Mouse (Mus musculus): ENCODE results near the gene Gsta2. TPM values are rescaled to one million over a fixed set of nuclear protein-coding genes. Genes with fewer than 3 reads are reported as not detected.

Gsta2 gene
- polyA plus RNA-seq, 1 experiment from 2014 or later: not detected

DNA sequence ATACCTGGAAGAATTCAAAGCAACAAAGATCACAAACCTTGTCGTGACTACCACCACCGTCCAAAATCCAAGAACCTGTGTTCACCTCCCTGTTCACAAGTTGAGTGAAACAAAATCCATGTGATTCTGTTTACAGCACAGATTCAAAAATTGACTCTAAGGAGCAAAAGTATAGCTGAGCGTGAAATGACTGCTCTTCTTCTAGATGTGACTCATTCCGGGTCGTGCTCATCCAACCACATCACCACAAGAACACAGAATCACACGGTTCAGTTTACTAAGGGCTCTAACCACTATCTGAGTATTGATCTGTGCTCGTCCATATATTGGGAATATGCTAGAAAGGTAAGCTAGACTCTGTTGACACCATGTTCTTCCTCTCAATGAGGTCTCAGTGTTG, 31.4 kb upstream of the Gsta2 start:
- Histone ChIP-seq H3K27ac (ENCODE audit: low read length) (no peak overlapping the region), H3K27me3 (ENCODE audit: control insufficient read depth, insufficient read depth, low read depth, low read length) (no peaks in the 10 kb centered on the region), H3K4me3 (ENCODE audit: low read depth, low read length) (no peak overlapping the region), H3K9ac (ENCODE audit: low read depth, low read length) (no peak overlapping the region), H3K36me3 (ENCODE audit: control insufficient read depth, insufficient read depth, low read length) (no peaks in the 10 kb centered on the region), H3K4me2 (ENCODE audit: low read length) (no peak overlapping the region), H3K4me1 (ENCODE audit: control insufficient read depth, insufficient read depth, low read length) (no peaks in the 10 kb centered on the region), H3K9me3 (replicated peaks; ENCODE audit: control insufficient read depth, low read length, poor library complexity, severe bottlenecking) (no peaks in the 10 kb centered on the region)
- 86% methylated on average over 7 of the region's 7 CpGs for WGBS
- no peak for ATAC-seq

DNA sequence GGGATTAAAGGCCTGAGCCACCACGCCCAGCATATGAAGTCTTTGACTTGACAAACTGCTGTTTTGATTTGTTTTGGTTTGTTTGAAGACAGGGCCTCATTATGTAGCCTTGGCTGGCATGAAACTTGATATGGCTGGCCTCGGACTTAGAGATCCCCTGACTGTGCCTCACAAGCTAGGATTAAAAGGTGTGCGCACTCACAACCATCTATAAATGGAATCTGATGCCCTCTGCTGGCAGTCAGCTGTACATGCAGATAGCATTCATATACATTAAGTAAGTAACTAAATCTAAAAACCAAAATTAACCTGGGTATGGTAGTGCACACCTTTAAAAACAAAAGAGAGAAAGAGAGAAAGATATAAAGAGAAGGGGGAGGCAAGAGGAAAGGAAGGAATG, 30.3 kb upstream of the Gsta2 start:
- H3K4me2 ChIP-seq (ENCODE audit: low read length): no peak overlapping the region
- H3K27me3 ChIP-seq (ENCODE audit: control insufficient read depth, insufficient read depth, low read depth, low read length): no peaks in the 10 kb centered on the region
- no peak overlapping the region for H3K27ac ChIP-seq (ENCODE audit: low read length)
- WGBS: 46% methylated on average over 3 of the region's 3 CpGs
- no peak overlapping the region for H3K9ac ChIP-seq (ENCODE audit: low read depth, low read length)
- H3K4me1 ChIP-seq (ENCODE audit: control insufficient read depth, insufficient read depth, low read length): no peaks in the 10 kb centered on the region
- no peak overlapping the region for H3K4me3 ChIP-seq (ENCODE audit: low read depth, low read length)
- H3K9me3 ChIP-seq (replicated peaks; ENCODE audit: control insufficient read depth, low read length, poor library complexity, severe bottlenecking): no peaks in the 10 kb centered on the region
- no peaks in the 10 kb centered on the region for H3K36me3 ChIP-seq (ENCODE audit: control insufficient read depth, insufficient read depth, low read length)
- no peak for ATAC-seq

DNA sequence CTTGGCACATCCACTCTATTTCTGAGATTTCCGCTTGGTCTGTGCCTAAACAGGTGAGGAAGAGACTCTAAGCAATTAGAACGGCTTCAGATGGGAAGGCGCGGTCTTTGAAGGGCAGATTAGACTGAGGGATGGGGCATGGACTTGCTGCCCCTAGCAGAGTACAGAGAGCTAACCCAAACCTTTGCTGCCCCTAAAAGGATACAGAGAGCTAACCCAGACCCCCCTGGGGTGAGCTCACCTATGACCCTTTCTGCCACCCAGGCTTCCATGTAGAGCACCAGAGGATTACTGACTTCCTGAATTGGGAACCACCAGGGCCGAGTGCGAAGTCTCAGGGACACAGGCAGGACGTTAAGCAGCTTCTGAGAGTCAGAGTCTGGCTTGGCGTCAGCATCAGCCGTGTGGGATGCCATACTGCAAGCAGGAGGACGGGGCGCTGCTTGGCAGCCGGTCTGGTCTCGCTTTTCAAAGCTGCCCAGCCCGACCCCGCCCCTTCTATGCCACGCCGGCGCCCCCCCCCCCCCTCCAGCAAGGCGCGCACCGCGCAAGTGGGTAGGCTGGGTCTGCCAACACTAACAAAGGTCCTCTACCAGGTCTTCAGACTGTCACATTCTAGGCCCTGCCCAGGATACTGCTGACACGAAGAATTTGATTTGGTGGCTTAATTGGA, 22.7 kb upstream of the Gsta2 start, which contains the start of gene Ooep:
Gene Ooep, minus strand, starts transcription at position 613 of the 673 bp plus-strand sequence.
- Histone ChIP-seq H3K4me2 (ENCODE audit: low read length) (peak within 1 kb of the TSS; percentile 61), H3K9me3 (replicated peaks; ENCODE audit: control insufficient read depth, low read length, poor library complexity, severe bottlenecking) (no peaks in the 10 kb centered on the region), H3K9ac (ENCODE audit: low read depth, low read length) (peak within 1 kb of the TSS; percentile 54), H3K4me1 (ENCODE audit: control insufficient read depth, insufficient read depth, low read length) (peaks cover 6% of the 10 kb centered on the region), H3K27ac (ENCODE audit: low read length) (peak within 1 kb of the TSS; percentile 73), H3K4me3 (ENCODE audit: low read depth, low read length) (peak within 1 kb of the TSS; percentile 43), H3K27me3 (ENCODE audit: control insufficient read depth, insufficient read depth, low read depth, low read length) (no peaks in the 10 kb centered on the region), H3K36me3 (ENCODE audit: control insufficient read depth, insufficient read depth, low read length) (no peaks in the 10 kb centered on the region)
- WGBS: 2% methylated on average over 17 of the region's 23 CpGs
- peak; percentile 95 for ATAC-seq

DNA sequence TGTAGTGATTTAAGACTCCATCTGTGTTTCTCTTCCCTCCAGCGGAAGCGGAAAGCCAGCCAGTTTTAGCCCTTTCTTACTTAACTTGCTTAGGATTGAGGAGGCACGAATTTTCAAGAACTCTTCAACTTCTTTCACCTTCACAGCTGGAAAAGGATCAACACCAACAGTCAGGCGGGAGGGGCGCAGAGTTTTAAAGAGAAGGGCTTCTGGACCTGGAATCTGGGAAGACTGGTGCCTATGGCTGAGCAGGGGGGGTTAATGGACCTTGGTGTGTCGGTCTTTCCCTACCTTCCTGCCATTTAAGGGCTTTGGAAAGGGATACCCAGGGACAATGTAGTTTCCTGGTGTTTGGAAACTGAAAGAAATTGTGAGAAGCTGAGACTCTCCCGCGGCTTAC, 22.0 kb upstream of the Gsta2 start:
- Histone ChIP-seq H3K27ac (ENCODE audit: low read length) (peak overlapping the region; percentile 73), H3K4me3 (ENCODE audit: low read depth, low read length) (peak overlapping the region; percentile 43), H3K4me1 (ENCODE audit: control insufficient read depth, insufficient read depth, low read length) (peaks cover 6% of the 10 kb centered on the region), H3K36me3 (ENCODE audit: control insufficient read depth, insufficient read depth, low read length) (no peaks in the 10 kb centered on the region), H3K9me3 (replicated peaks; ENCODE audit: control insufficient read depth, low read length, poor library complexity, severe bottlenecking) (no peaks in the 10 kb centered on the region), H3K4me2 (ENCODE audit: low read length) (peak overlapping the region; percentile 61), H3K27me3 (ENCODE audit: control insufficient read depth, insufficient read depth, low read depth, low read length) (no peaks in the 10 kb centered on the region), H3K9ac (ENCODE audit: low read depth, low read length) (peak overlapping the region; percentile 54)
- WGBS: 28% methylated on average over 8 of the region's 8 CpGs
- ATAC-seq: no peak

DNA sequence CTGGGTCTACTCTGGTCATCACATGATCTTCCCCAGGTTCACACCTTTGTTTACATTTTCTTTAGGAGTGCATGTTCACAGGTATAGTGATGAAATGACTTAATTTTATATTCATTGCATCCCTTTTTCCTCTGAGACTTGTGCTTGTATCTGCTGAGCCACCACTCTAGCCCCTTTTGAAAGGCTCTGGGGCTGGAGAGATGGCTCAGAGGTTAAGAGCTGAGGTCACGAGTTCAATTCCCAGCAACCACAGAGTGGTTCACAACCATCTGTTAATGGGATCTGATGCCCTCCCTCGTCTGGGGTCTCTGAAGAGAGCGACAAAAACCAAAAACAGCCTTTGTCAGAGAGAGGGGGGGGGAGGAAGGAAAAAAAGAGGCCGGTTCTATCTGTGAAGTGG, 19.9 kb upstream of the Gsta2 start:
- no peak overlapping the region for H3K4me3 ChIP-seq (ENCODE audit: low read depth, low read length)
- WGBS: 76% methylated on average over 4 of the region's 4 CpGs
- no peak overlapping the region for H3K4me2 ChIP-seq (ENCODE audit: low read length)
- H3K9ac ChIP-seq (ENCODE audit: low read depth, low read length): no peak overlapping the region
- ATAC-seq: no peak
- H3K27ac ChIP-seq (ENCODE audit: low read length): no peak overlapping the region
- H3K36me3 ChIP-seq (ENCODE audit: control insufficient read depth, insufficient read depth, low read length): no peaks in the 10 kb centered on the region
- H3K4me1 ChIP-seq (ENCODE audit: control insufficient read depth, insufficient read depth, low read length): peaks cover 6% of the 10 kb centered on the region
- no peaks in the 10 kb centered on the region for H3K9me3 ChIP-seq (replicated peaks; ENCODE audit: control insufficient read depth, low read length, poor library complexity, severe bottlenecking)
- H3K27me3 ChIP-seq (ENCODE audit: control insufficient read depth, insufficient read depth, low read depth, low read length): no peaks in the 10 kb centered on the region

DNA sequence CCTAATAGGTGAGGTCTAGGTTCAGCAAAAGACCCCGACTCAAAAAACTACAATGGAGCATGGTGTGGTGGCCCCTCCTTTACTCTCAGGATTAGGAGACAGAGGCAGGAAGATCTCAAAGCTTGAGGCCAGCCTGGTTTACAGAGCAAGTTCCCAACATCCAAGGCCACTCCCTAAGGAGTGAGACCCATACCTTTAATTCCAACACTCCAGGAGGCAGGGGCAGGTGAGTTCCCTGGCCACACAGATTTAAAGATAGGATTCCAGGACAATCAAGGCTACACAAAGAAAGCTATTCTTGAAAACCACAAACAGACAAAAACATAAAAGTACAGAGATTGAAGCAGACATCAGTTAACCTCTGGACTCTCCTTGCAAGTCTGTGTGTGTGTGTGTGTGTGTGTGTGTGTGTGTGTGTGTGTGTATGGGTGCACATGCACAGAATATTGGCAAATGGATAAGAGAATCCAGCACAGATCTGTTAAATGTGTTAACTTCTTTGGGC, 19.3 kb upstream of the Gsta2 start:
- H3K36me3 ChIP-seq (ENCODE audit: control insufficient read depth, insufficient read depth, low read length): no peaks in the 10 kb centered on the region
- no peak overlapping the region for H3K27ac ChIP-seq (ENCODE audit: low read length)
- ATAC-seq: no peak
- H3K4me1 ChIP-seq (ENCODE audit: control insufficient read depth, insufficient read depth, low read length): peaks cover 6% of the 10 kb centered on the region
- no peak overlapping the region for H3K4me2 ChIP-seq (ENCODE audit: low read length)
- no peak overlapping the region for H3K9ac ChIP-seq (ENCODE audit: low read depth, low read length)
- 81% methylated on average over 1 of the region's 1 CpGs for WGBS
- no peak overlapping the region for H3K4me3 ChIP-seq (ENCODE audit: low read depth, low read length)
- H3K9me3 ChIP-seq (replicated peaks; ENCODE audit: control insufficient read depth, low read length, poor library complexity, severe bottlenecking): no peaks in the 10 kb centered on the region
- no peaks in the 10 kb centered on the region for H3K27me3 ChIP-seq (ENCODE audit: control insufficient read depth, insufficient read depth, low read depth, low read length)

DNA sequence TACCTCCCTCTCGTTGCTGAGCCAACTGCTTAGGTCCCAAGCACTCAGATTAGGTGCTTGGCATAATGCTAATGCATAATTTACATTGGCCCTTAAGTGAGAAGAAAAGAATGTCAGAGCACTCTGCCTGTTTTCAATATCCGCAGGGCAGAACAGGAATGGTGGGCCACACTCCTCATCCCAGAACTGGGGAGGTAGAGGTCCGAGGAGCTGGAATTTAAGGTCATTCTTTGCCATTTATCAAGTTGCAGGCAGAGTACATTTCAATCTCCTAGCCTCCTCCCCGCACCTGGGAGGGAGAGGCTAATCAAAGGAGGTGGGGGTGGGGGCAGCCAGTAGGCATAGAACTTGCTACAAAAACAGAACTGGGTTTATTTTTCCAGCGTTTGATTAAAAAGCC, 18.8 kb upstream of the Gsta2 start:
- Histone ChIP-seq H3K4me2 (ENCODE audit: low read length) (no peak overlapping the region), H3K4me3 (ENCODE audit: low read depth, low read length) (no peak overlapping the region), H3K36me3 (ENCODE audit: control insufficient read depth, insufficient read depth, low read length) (no peaks in the 10 kb centered on the region), H3K27me3 (ENCODE audit: control insufficient read depth, insufficient read depth, low read depth, low read length) (no peaks in the 10 kb centered on the region), H3K27ac (ENCODE audit: low read length) (no peak overlapping the region), H3K4me1 (ENCODE audit: control insufficient read depth, insufficient read depth, low read length) (peaks cover 6% of the 10 kb centered on the region), H3K9me3 (replicated peaks; ENCODE audit: control insufficient read depth, low read length, poor library complexity, severe bottlenecking) (no peaks in the 10 kb centered on the region), H3K9ac (ENCODE audit: low read depth, low read length) (no peak overlapping the region)
- 62% methylated on average over 5 of the region's 5 CpGs for WGBS
- ATAC-seq: no peak

DNA sequence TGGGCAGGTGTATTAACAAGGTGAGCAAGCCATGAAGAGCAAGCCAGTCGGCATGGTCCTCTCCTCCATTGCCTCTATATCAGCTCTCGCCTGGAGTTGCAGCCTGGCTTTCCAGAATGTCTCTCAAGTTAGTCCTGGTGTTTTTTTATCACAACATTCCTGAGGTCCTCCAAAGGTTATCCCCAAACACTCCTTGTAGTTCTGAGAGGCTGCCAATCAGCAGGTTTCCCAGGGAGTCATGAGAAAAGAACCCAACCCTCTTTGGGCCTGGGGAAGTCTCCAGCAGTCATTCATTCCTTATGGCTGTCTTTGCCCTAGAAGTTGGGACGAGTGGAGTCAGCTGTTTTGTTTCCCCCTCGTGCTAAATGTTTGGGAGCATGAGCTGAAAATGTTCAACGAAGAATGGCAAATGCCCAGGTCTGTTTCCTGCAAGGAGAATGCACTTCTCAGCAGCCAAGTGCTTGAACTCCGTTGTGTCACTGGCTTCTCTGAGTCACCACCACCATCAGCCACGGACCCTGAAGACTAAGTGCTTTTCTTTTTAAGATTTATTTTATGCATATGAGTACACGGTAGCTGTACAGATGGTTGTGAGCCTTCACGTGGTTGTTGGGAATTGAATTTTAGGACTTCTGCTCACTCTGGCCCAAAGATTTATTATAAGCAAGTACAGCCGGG, 17.4 kb upstream of the Gsta2 start:
- Histone ChIP-seq H3K4me2 (ENCODE audit: low read length) (no peak overlapping the region), H3K9me3 (replicated peaks; ENCODE audit: control insufficient read depth, low read length, poor library complexity, severe bottlenecking) (no peaks in the 10 kb centered on the region), H3K36me3 (ENCODE audit: control insufficient read depth, insufficient read depth, low read length) (no peaks in the 10 kb centered on the region), H3K4me3 (ENCODE audit: low read depth, low read length) (no peak overlapping the region), H3K9ac (ENCODE audit: low read depth, low read length) (no peak overlapping the region), H3K27me3 (ENCODE audit: control insufficient read depth, insufficient read depth, low read depth, low read length) (no peaks in the 10 kb centered on the region), H3K27ac (ENCODE audit: low read length) (no peak overlapping the region), H3K4me1 (ENCODE audit: control insufficient read depth, insufficient read depth, low read length) (peaks cover 5% of the 10 kb centered on the region)
- ATAC-seq: no peak
- 90% methylated on average over 10 of the region's 10 CpGs for WGBS

DNA sequence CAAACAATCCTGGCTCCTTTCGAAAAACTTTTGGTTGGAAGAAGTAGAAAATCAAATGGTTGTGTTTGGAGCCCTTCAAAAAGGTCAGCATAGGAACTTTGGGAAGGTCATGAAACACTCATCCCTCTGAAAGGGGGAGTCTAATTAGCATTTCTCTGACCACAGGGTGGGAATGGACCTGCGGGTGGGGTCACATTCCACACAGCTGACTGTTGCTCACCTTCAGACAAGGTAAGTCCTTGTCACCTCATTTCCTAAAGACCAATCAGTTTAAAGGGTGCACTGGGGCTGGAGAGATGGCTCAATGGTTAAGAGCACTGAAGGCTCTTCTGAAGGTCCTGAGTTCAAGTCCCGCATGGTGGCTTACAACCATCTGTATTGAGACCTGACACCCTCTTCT, 15.9 kb upstream of the Gsta2 start:
- H3K27me3 ChIP-seq (ENCODE audit: control insufficient read depth, insufficient read depth, low read depth, low read length): no peaks in the 10 kb centered on the region
- no peak overlapping the region for H3K27ac ChIP-seq (ENCODE audit: low read length)
- no peaks in the 10 kb centered on the region for H3K9me3 ChIP-seq (replicated peaks; ENCODE audit: control insufficient read depth, low read length, poor library complexity, severe bottlenecking)
- no peak for ATAC-seq
- no peaks in the 10 kb centered on the region for H3K4me1 ChIP-seq (ENCODE audit: control insufficient read depth, insufficient read depth, low read length)
- no peaks in the 10 kb centered on the region for H3K36me3 ChIP-seq (ENCODE audit: control insufficient read depth, insufficient read depth, low read length)
- H3K4me3 ChIP-seq (ENCODE audit: low read depth, low read length): no peak overlapping the region
- 93% methylated on average over 3 of the region's 3 CpGs for WGBS
- H3K4me2 ChIP-seq (ENCODE audit: low read length): no peak overlapping the region
- H3K9ac ChIP-seq (ENCODE audit: low read depth, low read length): no peak overlapping the region

Measured in midbrain, embryonic 16.5 days (tissue).